Mouse (Mus musculus) lung, postnatal 0 days (tissue): ENCODE results near the gene Rsph10b. TPM values are rescaled to one million over a fixed set of nuclear protein-coding genes. Genes with fewer than 3 reads are reported as not detected.

Experiments used
- ATAC-seq: fragments of 200-750 bp; cut with Nextera tagmentation; 2 replicates; pipeline ENCODE4 v1.8.0; 2017; ENCODE audit warnings: moderate library complexity
- DNase-seq: peaks from one replicate; pipeline ENCODE4 v3.0.0-alpha.2; 2016; ENCODE audit warnings: low spot score
- H3K27ac ChIP-seq: fragments of 300-500 bp; sonication (generic); 2 replicates; pipeline ENCODE4 v1.5.1; 2014; ENCODE audit warnings: antibody characterized with exemption, mild to moderate bottlenecking, low read length, mixed read lengths
- H3K27me3 ChIP-seq: fragments of 300-500 bp; sonication (generic); replicated peaks from 2 replicates; pipeline ENCODE4 v1.6.1; 2014; ENCODE audit warnings: low read length, mixed read lengths; ENCODE audit not compliant: insufficient read depth
- H3K36me3 ChIP-seq: fragments of 300-500 bp; sonication (generic); 2 replicates; pipeline ENCODE4 v1.6.1; 2014; ENCODE audit warnings: low read length, mixed read lengths; ENCODE audit not compliant: insufficient read depth
- H3K4me1 ChIP-seq: fragments of 300-500 bp; sonication (generic); 2 replicates; pipeline ENCODE4 v1.6.1; 2014; ENCODE audit warnings: antibody characterized with exemption, low read depth, low read length, mixed read lengths; ENCODE audit not compliant: insufficient read depth
- H3K4me2 ChIP-seq: fragments of 300-500 bp; sonication (generic); replicated peaks from 2 replicates; pipeline ENCODE4 v1.6.1; 2014; ENCODE audit warnings: low read depth, mild to moderate bottlenecking, low read length, moderate library complexity, mixed read lengths
- H3K4me3 ChIP-seq: fragments of 300-500 bp; sonication (generic); 2 replicates; pipeline ENCODE4 v1.5.1; 2014; ENCODE audit warnings: low read depth, low read length
- H3K9ac ChIP-seq: fragments of 300-500 bp; sonication (generic); replicated peaks from 2 replicates; pipeline ENCODE4 v1.6.1; 2014; ENCODE audit warnings: low read depth, mild to moderate bottlenecking
- H3K9me3 ChIP-seq: fragments of 300-500 bp; sonication (generic); 2 replicates; pipeline ENCODE4 v1.6.1; 2016; ENCODE audit warnings: low read length, mixed read lengths
- CTCF ChIP-seq: IDR thresholded peaks from 2 replicates; pipeline ENCODE4 v1.5.1; 2016; ENCODE audit warnings: antibody characterized with exemption, mild to moderate bottlenecking
- EP300 ChIP-seq: IDR thresholded peaks from 2 replicates; pipeline ENCODE4 v1.6.1; 2016; ENCODE audit warnings: antibody characterized with exemption, mild to moderate bottlenecking, control low read depth
- WGBS: fragments of 180-500 bp; shearing (Covaris S2); extraction: QIAGEN DNeasy Blood & Tissue Kit; methylation state at CpG from one replicate; pipeline ENCODE4 v1.1.7; 2014; 5-methylcytosine and 5-hydroxymethylcytosine counted together
- polyA plus RNA-seq: library from polyadenylated mRNA; unstranded; fragments of >200 nt; fragmentation: Nextera tagmentation; extraction: Ambion mirVana; gene quantifications from 2 replicates; pipeline ENCODE4 v1.2.1, GENCODE M21; 2015

The Rsph10b gene
- polyA plus RNA-seq, 1 experiment from 2014 or later: 3.0 TPM

GRCm38 (mm10) chr5:143931863-143932580, 813 bp upstream of the Rsph10b start:
- H3K4me1 ChIP-seq: no peaks in the 10 kb centered on the region
- no peak overlapping the region for H3K27ac ChIP-seq
- H3K36me3 ChIP-seq: peaks cover 14% of the 10 kb centered on the region
- no peak overlapping the region for H3K4me2 ChIP-seq
- no peak overlapping the region for H3K9ac ChIP-seq
- H3K27me3 ChIP-seq: no peaks in the 10 kb centered on the region
- DNase-seq (no peak), ATAC-seq (no peak)
- no peaks in the 10 kb centered on the region for H3K9me3 ChIP-seq
- no peak for TF ChIP-seq EP300
- no peak for TF ChIP-seq CTCF
- H3K4me3 ChIP-seq: no peak overlapping the region
- 85% methylated on average over 6 of the region's 6 CpGs for WGBS

- no peak for ATAC-seq
Observed at GRCm38 (mm10) chr5:143933414-143933813, 579 bp downstream of the Rsph10b start.

GRCm38 (mm10) chr5:143933875-143934274, 1.0 kb downstream of the Rsph10b start:
- no peak overlapping the region for H3K4me3 ChIP-seq
- WGBS: 66% methylated on average over 1 of the region's 1 CpGs
- H3K36me3 ChIP-seq: peaks cover 14% of the 10 kb centered on the region
- no peaks in the 10 kb centered on the region for H3K27me3 ChIP-seq
- DNase-seq (peak; percentile 14), ATAC-seq (no peak)
- TF ChIP-seq CTCF (peak; percentile 11; the same call in 1 of the 2 replicates), EP300 (no peak)
- H3K4me1 ChIP-seq: no peaks in the 10 kb centered on the region
- no peaks in the 10 kb centered on the region for H3K9me3 ChIP-seq
- H3K4me2 ChIP-seq: no peak overlapping the region
- no peak overlapping the region for H3K9ac ChIP-seq
- H3K27ac ChIP-seq: no peak overlapping the region

More at GRCm38 (mm10) chr5:143933414-143933813, 579 bp downstream of the Rsph10b start:
- Histone ChIP-seq H3K4me2 (no peak overlapping the region), H3K27ac (no peak overlapping the region), H3K4me1 (no peaks in the 10 kb centered on the region), H3K9ac (no peak overlapping the region), H3K4me3 (no peak overlapping the region), H3K9me3 (no peaks in the 10 kb centered on the region), H3K27me3 (no peaks in the 10 kb centered on the region), H3K36me3 (peaks cover 14% of the 10 kb centered on the region)
- DNase-seq: no peak
- TF ChIP-seq CTCF (no peak), EP300 (no peak)
- WGBS: 86% methylated on average over 11 of the region's 11 CpGs

GRCm38 (mm10) chr5:143936156-143936555, 3.3 kb downstream of the Rsph10b start:
- 85% methylated on average over 9 of the region's 9 CpGs for WGBS
- Histone ChIP-seq H3K9ac (no peak overlapping the region), H3K4me1 (no peaks in the 10 kb centered on the region), H3K4me2 (no peak overlapping the region), H3K9me3 (no peaks in the 10 kb centered on the region), H3K36me3 (peaks cover 1% of the 10 kb centered on the region; the same call in 1 of the 2 replicates), H3K4me3 (no peak overlapping the region), H3K27ac (no peak overlapping the region), H3K27me3 (no peaks in the 10 kb centered on the region)
- no peak for TF ChIP-seq CTCF
- TF ChIP-seq EP300: no peak
- DNase-seq (no peak), ATAC-seq (no peak)

GRCm38 (mm10) chr5:143941588-143941987, 8.8 kb downstream of the Rsph10b start:
- 17% methylated on average over 10 of the region's 10 CpGs for WGBS
- H3K27ac ChIP-seq: no peak overlapping the region

DNA sequence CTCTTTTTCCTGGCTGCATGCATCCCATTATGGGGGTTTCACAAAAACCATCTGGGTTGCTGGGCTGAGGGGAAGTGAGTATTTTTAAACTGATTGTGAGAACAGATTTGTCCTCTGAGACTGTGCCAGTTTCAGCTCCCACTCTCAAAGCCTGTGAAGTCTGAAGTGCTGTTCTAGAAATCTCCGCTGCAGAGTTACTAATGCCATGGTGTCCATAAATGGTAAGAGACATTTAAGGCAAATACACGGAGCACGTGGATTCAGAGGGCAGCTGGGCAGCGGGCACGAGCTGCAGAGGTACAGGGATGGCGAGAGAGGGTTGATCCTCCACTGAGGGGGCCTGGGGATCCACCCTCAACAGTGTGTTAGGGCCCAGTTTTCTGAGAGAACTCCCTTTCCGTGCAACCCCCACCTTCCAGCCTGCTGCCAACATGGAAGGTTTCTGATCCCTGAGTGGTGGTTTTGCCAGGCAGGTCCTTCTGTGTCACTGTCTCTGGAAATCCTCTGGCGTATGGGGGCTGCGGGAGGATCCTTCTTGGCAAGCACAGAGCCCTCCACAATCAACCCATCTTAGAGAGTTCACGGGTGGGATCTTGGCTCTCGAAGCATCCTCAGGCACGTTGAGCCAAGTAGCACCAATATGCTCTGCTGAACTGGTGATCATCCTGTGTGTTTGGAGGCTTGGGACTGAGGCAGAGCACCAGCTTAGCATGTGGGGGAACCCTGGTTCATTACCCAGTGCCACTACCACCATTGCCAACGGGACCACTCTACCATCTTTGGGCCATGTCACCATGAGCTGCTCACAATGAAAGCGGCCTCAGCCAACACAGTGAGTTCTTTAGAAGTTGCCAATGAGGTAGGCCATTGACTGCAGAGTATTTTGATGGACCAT, 10.6 kb downstream of the Rsph10b start:
- Histone ChIP-seq H3K27ac (no peak overlapping the region), H3K36me3 (no peaks in the 10 kb centered on the region), H3K9me3 (no peaks in the 10 kb centered on the region), H3K4me1 (no peaks in the 10 kb centered on the region), H3K4me2 (no peak overlapping the region), H3K9ac (no peak overlapping the region), H3K27me3 (no peaks in the 10 kb centered on the region), H3K4me3 (no peak overlapping the region)
- TF ChIP-seq CTCF (no peak), EP300 (no peak)
- no peak for DNase-seq
- 78% methylated on average over 14 of the region's 14 CpGs for WGBS
- no peak for ATAC-seq

More at GRCm38 (mm10) chr5:143941588-143941987, 8.8 kb downstream of the Rsph10b start:
- Histone ChIP-seq H3K4me3 (no peak overlapping the region), H3K4me1 (no peaks in the 10 kb centered on the region), H3K27me3 (no peaks in the 10 kb centered on the region), H3K9me3 (no peaks in the 10 kb centered on the region), H3K36me3 (no peaks in the 10 kb centered on the region), H3K4me2 (no peak overlapping the region; the same call in 1 of the 2 replicates), H3K9ac (no peak overlapping the region)
- ATAC-seq: 0 out of 2 replicates have a peak, but pooled peaks have one; percentile 32
- DNase-seq: no peak
- TF ChIP-seq CTCF: no peak
- TF ChIP-seq EP300: no peak
